Mouse (Mus musculus) ES-E14 (cell line): ENCODE results near the gene Ndufb10. TPM values are rescaled to one million over a fixed set of nuclear protein-coding genes. Genes with fewer than 3 reads are reported as not detected.

Source experiments
- DNase-seq: peaks from one replicate; pipeline ENCODE4 v3.0.0-alpha.2; 2013; ENCODE audit warnings: low read depth, low spot score
- H3K27ac ChIP-seq: 2 replicates; pipeline ENCODE4 v1.5.1; 2012; ENCODE audit warnings: low read depth, mild to moderate bottlenecking, low read length, moderate library complexity, mixed read lengths; ENCODE audit not compliant: poor library complexity, insufficient read depth, severe bottlenecking
- H3K36me3 ChIP-seq: 2 replicates; pipeline ENCODE4 v1.6.1; 2012; ENCODE audit warnings: mild to moderate bottlenecking, low read length, moderate library complexity, mixed read lengths; ENCODE audit not compliant: control insufficient read depth, poor library complexity, insufficient read depth, severe bottlenecking
- H3K4me1 ChIP-seq, 2 experiments: fragments of 150-350 bp in 1 of 2; sonication (generic) in 1 of 2; 2 replicates each; pipeline ENCODE4 v1.6.1; 2012; ENCODE audit warnings: low read length in 2 of 2, mild to moderate bottlenecking in 1 of 2, mixed read lengths in 1 of 2; ENCODE audit not compliant: control insufficient read depth in 2 of 2, insufficient read depth in 2 of 2, poor library complexity in 1 of 2
- H3K4me3 ChIP-seq, 2 experiments: fragments of 150-350 bp in 1 of 2; sonication (generic) in 1 of 2; 2 replicates each; pipeline ENCODE4 v1.5.1; 2012; ENCODE audit warnings: low read length in 2 of 2, low read depth in 1 of 2, mild to moderate bottlenecking in 1 of 2, mixed read lengths in 1 of 2; ENCODE audit not compliant: insufficient read depth in 1 of 2, poor library complexity in 1 of 2, severe bottlenecking in 1 of 2
- H3K9ac ChIP-seq: 2 replicates; pipeline ENCODE4 v1.6.1; 2012; ENCODE audit warnings: low read depth, mild to moderate bottlenecking, low read length, mixed read lengths; ENCODE audit not compliant: poor library complexity, insufficient read depth, severe bottlenecking
- H3K9me3 ChIP-seq: fragments of 150-350 bp; sonication (generic); 2 replicates; pipeline ENCODE4 v1.6.1; 2012; ENCODE audit warnings: low read depth, mild to moderate bottlenecking, low read length; ENCODE audit not compliant: control insufficient read depth, insufficient read depth
- CHD2 ChIP-seq: IDR thresholded peaks from 2 replicates; pipeline ENCODE4 v1.6.1; 2014; ENCODE audit warnings: mild to moderate bottlenecking, low read depth, low read length, inconsistent platforms
- HCFC1 ChIP-seq: IDR thresholded peaks from 2 replicates; pipeline ENCODE4 v1.6.1; 2012; ENCODE audit warnings: low read length, inconsistent platforms, borderline replicate concordance; ENCODE audit not compliant: insufficient read depth
- MAFK ChIP-seq: IDR thresholded peaks from 2 replicates; pipeline ENCODE4 v1.6.1; 2014; ENCODE audit warnings: mild to moderate bottlenecking, low read depth, low read length, inconsistent platforms; ENCODE audit not compliant: insufficient read depth
- ZC3H11A ChIP-seq: IDR thresholded peaks from 2 replicates; pipeline ENCODE4 v1.6.1; 2012; ENCODE audit warnings: low read depth, mild to moderate bottlenecking, inconsistent platforms, low read length, borderline replicate concordance
- ZNF384 ChIP-seq: IDR thresholded peaks from 2 replicates; pipeline ENCODE4 v1.6.1; 2012; ENCODE audit warnings: low read depth, low read length, inconsistent platforms
- in situ Hi-C, 2 experiments: fragments of 600-800 bp; cut with MboI; formaldehyde crosslinking; loops; one replicate each; pipeline ENCODE4 v1.15.1; 2025; ENCODE audit warnings: low sequenced_read_pairs in 2 of 2, inconsistent platforms in 1 of 2; ENCODE audit not compliant: unreplicated experiment in 2 of 2
- total RNA-seq: library from RNA; depleted of rRNA; stranded (reverse); fragments of 300-350 nt; gene quantifications from 2 replicates; pipeline ENCODE4 v1.2.3, GENCODE M21; 2012; rRNA removed

Ndufb10 gene
- total RNA-seq, result 147 and 191 TPM in 2 replicates

GRCm38 (mm10) chr17:24724184-24724583 lies at the start of gene Ndufb10:
TSS of gene Ndufb10 (minus strand) at chr17:24724478.
- peaks cover 0 to 8% of the 10 kb centered on the region in 2 experiments; a peak in 1 of 4 replicates for H3K4me1 ChIP-seq
- H3K4me3 ChIP-seq, result peak within 1 kb of the TSS; percentile 73 to 95
- DNase-seq, result peak; percentile 96
- TF ChIP-seq ZNF384, result no peak
- peak; percentile 57; the same call in 1 of the 2 replicates for TF ChIP-seq HCFC1
- peaks cover 23% of the 10 kb centered on the region for H3K36me3 ChIP-seq
- peak within 1 kb of the TSS; percentile 95 for H3K9ac ChIP-seq
- no peaks in the 10 kb centered on the region for H3K9me3 ChIP-seq
- in situ Hi-C loops, result no loop called here
- H3K27ac ChIP-seq, result peak within 1 kb of the TSS; percentile 63

GRCm38 (mm10) chr17:24773241-24773640 lies 49.0 kb upstream of the Ndufb10 start:
- H3K4me3 ChIP-seq, result no peak overlapping the region
- H3K4me1 ChIP-seq, result peaks cover 1 to 19% of the 10 kb centered on the region in 2 experiments; a peak in 3 of 4 replicates
- no peaks in the 10 kb centered on the region for H3K36me3 ChIP-seq
- DNase-seq, result peak; percentile 49
- no peak overlapping the region for H3K27ac ChIP-seq
- H3K9ac ChIP-seq, result no peak overlapping the region
- TF ChIP-seq CHD2, result no peak
- TF ChIP-seq ZC3H11A, result 0 out of 2 replicates have a peak, but pooled peaks have one; percentile 19
- H3K9me3 ChIP-seq, result no peaks in the 10 kb centered on the region
- in situ Hi-C loops, result no loop called here

DNA sequence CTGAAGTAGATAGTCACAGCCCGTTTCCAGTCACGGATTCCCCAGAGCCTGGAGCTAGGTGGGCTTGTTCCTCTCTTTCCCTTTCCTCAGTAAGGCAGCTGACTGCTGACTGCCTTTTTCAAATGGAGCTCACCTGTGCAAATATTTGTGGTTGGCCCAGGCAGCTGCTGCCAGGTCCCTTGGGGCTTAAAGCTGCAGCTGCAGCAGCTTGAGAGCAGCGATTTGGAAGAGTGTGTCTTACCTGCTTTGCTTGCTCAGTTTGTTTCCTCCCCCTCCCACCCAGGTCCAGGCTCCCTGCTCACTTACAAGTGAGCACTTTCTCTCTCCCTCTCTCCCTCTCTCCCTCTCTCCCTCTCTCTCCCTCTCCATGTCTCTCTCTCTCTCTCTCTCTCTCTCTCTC lies 44.9 kb upstream of the Ndufb10 start:
- Histone ChIP-seq H3K4me1 (peaks cover 2 to 11% of the 10 kb centered on the region in 2 experiments; a peak in 3 of 4 replicates), H3K9me3 (no peaks in the 10 kb centered on the region), H3K27ac (no peak overlapping the region), H3K4me3 (no peak overlapping the region), H3K9ac (no peak overlapping the region), H3K36me3 (no peaks in the 10 kb centered on the region)
- in situ Hi-C loops, result no loop called here
- no peak for TF ChIP-seq ZNF384
- no peak for TF ChIP-seq ZC3H11A
- TF ChIP-seq CHD2, result no peak
- TF ChIP-seq HCFC1, result no peak
- no peak for TF ChIP-seq MAFK
- no peak for DNase-seq

DNA sequence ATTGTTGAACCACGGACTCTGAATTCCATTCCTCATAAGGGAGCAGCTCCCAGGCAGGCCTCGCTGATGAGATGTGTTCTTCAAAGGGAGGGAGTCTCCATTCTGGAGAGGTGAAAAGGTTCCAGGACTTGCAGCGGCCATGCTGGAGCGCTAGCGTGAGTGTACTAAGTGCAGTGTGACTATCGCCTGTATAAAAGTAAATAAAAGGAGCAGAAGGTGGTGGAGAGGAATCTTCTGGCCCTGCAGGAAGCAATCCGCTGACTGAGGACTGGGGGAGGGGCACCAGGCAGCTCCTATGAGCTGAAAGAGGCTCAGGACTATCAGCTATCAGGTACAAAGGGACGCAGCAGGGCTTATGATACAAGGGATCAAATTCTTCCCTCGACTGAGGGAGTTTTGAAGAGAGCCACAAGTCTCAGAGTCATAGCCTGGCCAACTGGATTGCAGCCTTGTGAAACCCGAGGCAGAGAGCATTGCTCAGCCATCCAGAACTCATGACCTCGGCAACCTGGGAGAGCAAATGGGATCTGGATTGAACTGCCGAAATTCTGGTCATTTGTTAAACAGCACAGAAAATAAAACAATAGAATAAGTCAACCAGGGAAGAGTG lies 42.1 kb upstream of the Ndufb10 start:
- no peak for DNase-seq
- H3K9ac ChIP-seq, result no peak overlapping the region
- in situ Hi-C loops, result no loop called here
- H3K27ac ChIP-seq, result no peak overlapping the region
- H3K4me3 ChIP-seq, result no peak overlapping the region
- TF ChIP-seq HCFC1 (no peak), CHD2 (no peak), MAFK (no peak), ZNF384 (no peak), ZC3H11A (no peak)
- peaks cover 2 to 9% of the 10 kb centered on the region in 2 experiments; a peak in 2 of 4 replicates for H3K4me1 ChIP-seq
- H3K9me3 ChIP-seq, result no peaks in the 10 kb centered on the region
- H3K36me3 ChIP-seq, result no peaks in the 10 kb centered on the region
